Mouse (Mus musculus) ovary, postnatal 10 days (tissue): ENCODE data around the gene Frem2.

ENCODE experiments used
- DNase-seq: peaks from one replicate; pipeline ENCODE4 v3.0.0; 2022; ENCODE audit warnings: low spot score

Frem2 gene

GRCm38 (mm10) chr3:53466481-53466880 lies 190.7 kb downstream of the Frem2 start:
- DNase-seq, result no peak

- no peak for DNase-seq
These were observed 191.8 kb downstream of the Frem2 start for GRCm38 (mm10) chr3:53465330-53465729.

GRCm38 (mm10) chr3:53464146-53464698 lies 192.9 kb downstream of the Frem2 start:
- no peak for DNase-seq
